In genomic region chr6:120452384-120453102, GRCm38 (mm10) we compare ENCODE assay signal across 23 mouse cellular contexts. TPM values are rescaled to one million over a fixed set of nuclear protein-coding genes. Genes with fewer than 3 reads are reported as not detected.
DNase-seq lines count a peak whose midpoint lies in the region; ATAC-seq and TF ChIP-seq lines count a peak whose summit lies in the region.
"Had no signal": no experiment of that assay in that cellular context is flagged by ENCODE, and none has a peak within 500 bp of the region (broad histone marks: within the 10 kb centered on the region; RNA-seq: fewer than 3 reads in every experiment).

No protein-coding gene starts in this region.

- no peaks in the 10 kb centered on the region for H3K36me3 ChIP-seq in kidney, adult 2 months (ENCODE audit: control insufficient read depth, insufficient read depth, low read length)
- H3K36me3 ChIP-seq in macrophage (ENCODE audit: inconsistent target), result no peaks in the 10 kb centered on the region
- no peaks in the 10 kb centered on the region for H3K36me3 ChIP-seq in midbrain, embryonic 16.5 days (ENCODE audit: control insufficient read depth, insufficient read depth, low read length)
- H3K36me3 ChIP-seq: embryonic facial prominence, embryonic 10.5 days; heart, embryonic 15.5 days; hindbrain, embryonic 10.5 days; lung, embryonic 15.5 days had no signal

- no peak overlapping the region for H3K27ac ChIP-seq in kidney, adult 2 months (ENCODE audit: insufficient read depth, low read depth, low read length)
- no peak overlapping the region for H3K27ac ChIP-seq in bone marrow, adult 2 months (ENCODE audit: control insufficient read depth, insufficient read depth, low read depth, low read length, poor library complexity)
- H3K27ac ChIP-seq in macrophage, result peak overlapping the region; percentile 21; the same call in 1 of the 2 replicates
- no peak overlapping the region for H3K27ac ChIP-seq in midbrain, embryonic 16.5 days (ENCODE audit: low read length)
- H3K27ac ChIP-seq: embryonic facial prominence, embryonic 10.5 days; heart, embryonic 15.5 days; hindbrain, embryonic 10.5 days; lung, embryonic 15.5 days had no signal

- no peaks in the 10 kb centered on the region for H3K9me3 ChIP-seq in midbrain, embryonic 16.5 days (replicated peaks; ENCODE audit: control insufficient read depth, low read length, poor library complexity, severe bottlenecking)
- H3K9me3 ChIP-seq: embryonic facial prominence, embryonic 10.5 days; heart, embryonic 15.5 days; hindbrain, embryonic 10.5 days; lung, embryonic 15.5 days had no signal

- H3K79me2 ChIP-seq in macrophage (ENCODE audit: inconsistent target), result no peaks in the 10 kb centered on the region

- H3K4me1 ChIP-seq in kidney, adult 2 months (ENCODE audit: control insufficient read depth, insufficient read depth, low read length), result peaks cover 11% of the 10 kb centered on the region; the same call in 1 of the 2 replicates
- H3K4me1 ChIP-seq in bone marrow, adult 2 months (ENCODE audit: control insufficient read depth, insufficient read depth, low read length), result peaks cover 10% of the 10 kb centered on the region
- H3K4me1 ChIP-seq in midbrain, embryonic 16.5 days (ENCODE audit: control insufficient read depth, insufficient read depth, low read length), result no peaks in the 10 kb centered on the region
- H3K4me1 ChIP-seq: embryonic facial prominence, embryonic 10.5 days; heart, embryonic 15.5 days; hindbrain, embryonic 10.5 days; lung, embryonic 15.5 days had no signal

- no peak overlapping the region for H3K4me3 ChIP-seq in kidney, adult 2 months (ENCODE audit: insufficient read depth, low read depth, low read length)
- no peak overlapping the region for H3K4me3 ChIP-seq in bone marrow, adult 2 months (replicated peaks; ENCODE audit: control insufficient read depth, low read depth, low read length)
- H3K4me3 ChIP-seq in macrophage (ENCODE audit: inconsistent target), result no peak overlapping the region
- H3K4me3 ChIP-seq in midbrain, embryonic 16.5 days (ENCODE audit: low read depth, low read length), result no peak overlapping the region
- H3K4me3 ChIP-seq: embryonic facial prominence, embryonic 10.5 days; heart, embryonic 15.5 days; hindbrain, embryonic 10.5 days; lung, embryonic 15.5 days had no signal

- no peak for TF ChIP-seq POLR2A in kidney, adult 2 months (IDR thresholded peaks at IDR 0.05; ENCODE audit: low read depth, low read length)
- TF ChIP-seq POLR2A in bone marrow, adult 2 months (IDR thresholded peaks at IDR 0.05; ENCODE audit: borderline replicate concordance, control insufficient read depth, low read depth, low read length), result no peak

- no peak for TF ChIP-seq CTCF in kidney, adult 2 months (conservative IDR thresholded peaks at IDR 0.05; ENCODE audit: insufficient read depth, insufficient read length, low read depth, low read length)
- TF ChIP-seq CTCF in bone marrow, adult 2 months (IDR thresholded peaks at IDR 0.05; ENCODE audit: control insufficient read depth, insufficient read depth, low read length), result peak; percentile 24; the same call in 1 of the 2 replicates

- 81% methylated on average over 11 of the region's 11 CpGs for WGBS in kidney, adult 2 months
- 23% methylated on average over 11 of the region's 11 CpGs for WGBS in bone marrow, adult 2 months
- WGBS in macrophage (ENCODE audit: missing documents), result 10% methylated on average over 10 of the region's 11 CpGs
- 93% methylated on average over 11 of the region's 11 CpGs for WGBS in midbrain, embryonic 16.5 days

- DNase-seq in kidney, adult 2 months, result peak; percentile 34
- no peak for DNase-seq in kidney, postnatal 10 days
- DNase-seq in adipocyte (ENCODE audit: low spot score), result no peak
- DNase-seq in testis, postnatal 14 days (ENCODE audit: low spot score), result no peak
- DNase-seq: adrenal gland, postnatal 10 days; cerebellum, adult 18-20 months; cerebellum, postnatal 36 days; gastrocnemius, postnatal 10 days; kidney, adult 18-20 months; kidney, postnatal 25 days; midbrain, embryonic 14.5 days; right cerebral cortex, postnatal 4 days; thymus, postnatal 25 days had no signal

- no peak overlapping the region for H3K4me2 ChIP-seq in midbrain, embryonic 16.5 days (ENCODE audit: low read length)
- H3K4me2 ChIP-seq: heart, embryonic 15.5 days; lung, embryonic 15.5 days had no signal

- no peaks in the 10 kb centered on the region for H3K27me3 ChIP-seq in kidney, adult 2 months (replicated peaks; ENCODE audit: control insufficient read depth, insufficient read depth, low read length)
- no peaks in the 10 kb centered on the region for H3K27me3 ChIP-seq in midbrain, embryonic 16.5 days (ENCODE audit: control insufficient read depth, insufficient read depth, low read depth, low read length)
- H3K27me3 ChIP-seq: heart, embryonic 15.5 days; lung, embryonic 15.5 days had no signal

- H3K9ac ChIP-seq in midbrain, embryonic 16.5 days (ENCODE audit: low read depth, low read length), result no peak overlapping the region
- H3K9ac ChIP-seq: heart, embryonic 15.5 days; lung, embryonic 15.5 days had no signal

- ATAC-seq in neutrophil, adult 5-6 weeks (ENCODE audit: extremely low read depth, insufficient number of reproducible peaks, low FRiP score, poor library complexity, severe bottlenecking), result peak; percentile 84
- ATAC-seq in midbrain, embryonic 16.5 days, result no peak

RNA-seq across cellular contexts. Expression of gene Il17ra, which starts 10.5 kb away (rescaled TPM):
- 36.1 and 37.2 TPM in 2 replicates for polyA plus RNA-seq in kidney, adult 2 months (2012; rRNA removed)
- 31.9 and 57.8 TPM in 2 replicates for polyA plus RNA-seq in bone marrow, adult 2 months (2011; ENCODE audit: insufficient read depth, insufficient read length, low replicate concordance, missing spikeins)
- 100 to 1,000 TPM in 9 of 26 experiments, 10 to 100 TPM in 17; 16.1 to 338 (median 55.1) TPM for total RNA-seq in macrophage (2018; cell fraction: chromatin; rRNA removed)
- 100 to 1,000 TPM in 2 of 26 experiments, 10 to 100 TPM in 22, 1 to 10 TPM in 2; 6.7 to 150 (median 15.3) TPM for total RNA-seq in macrophage (2018; cell fraction: cytosol; rRNA removed)
- total RNA-seq in macrophage (2018; cell fraction: nucleus; rRNA removed), result 100 to 1,000 TPM in 9 of 26 experiments, 10 to 100 TPM in 17; 22.5 to 279 (median 75.0) TPM
- 11.0 to 16.8 TPM (median 11.8 TPM) in 3 replicates for polyA plus RNA-seq in macrophage (2018)
- 168 and 176 TPM in 2 replicates for total RNA-seq in neutrophil, adult 5-6 weeks (2017)
- 2.3 and 3.5 TPM in 2 replicates for polyA plus RNA-seq in midbrain, embryonic 16.5 days (2015; fragmentation: Nextera tagmentation; extraction: Ambion mirVana)

RNA-seq across cellular contexts. Expression of gene Tmem121b, which starts 41.1 kb away (rescaled TPM):
- 0.01 and 0.05 TPM in 2 replicates for polyA plus RNA-seq in kidney, adult 2 months (2012; rRNA removed)
- not detected in 2 replicates for polyA plus RNA-seq in bone marrow, adult 2 months (2011; ENCODE audit: insufficient read depth, insufficient read length, low replicate concordance, missing spikeins)
- under 1 TPM in 2 of 26 experiments, not detected in 24; 0.16 to 0.17 TPM for total RNA-seq in macrophage (2018; cell fraction: chromatin; rRNA removed)
- total RNA-seq in macrophage (2018; cell fraction: cytosol; rRNA removed), result under 1 TPM in 8 of 26 experiments, not detected in 18; 0.03 to 0.05 (median 0.05) TPM
- under 1 TPM in 7 of 26 experiments, not detected in 19; 0.06 to 0.34 (median 0.16) TPM for total RNA-seq in macrophage (2018; cell fraction: nucleus; rRNA removed)
- not detected in 3 replicates for polyA plus RNA-seq in macrophage (2018)
- not detected in 2 replicates for total RNA-seq in neutrophil, adult 5-6 weeks (2017)
- polyA plus RNA-seq in midbrain, embryonic 16.5 days (2015; fragmentation: Nextera tagmentation; extraction: Ambion mirVana), result 2.6 and 2.9 TPM in 2 replicates
- total RNA-seq: heart, adult 8-10 months; liver, adult 2 months had no signal
- polyA plus RNA-seq: heart, embryonic 15.5 days; liver, adult 2 months had no signal
